Mouse (Mus musculus) heart, adult 2 months (tissue): ENCODE measurements around the gene Trim21. TPM values are rescaled to one million over a fixed set of nuclear protein-coding genes. Genes with fewer than 3 reads are reported as not detected.

Experiments used
- DNase-seq, 2 experiments: peaks; one replicate each; pipeline ENCODE4 v3.0.0; 2021
- H3K27ac ChIP-seq: fragments of 200-600 bp; 2 replicates; pipeline ENCODE4 v1.8.1; 2022
- H3K27me3 ChIP-seq: fragments of 200-500 bp; 2 replicates; pipeline ENCODE4 v1.6.1; 2012; ENCODE audit warnings: mild to moderate bottlenecking, low read length, inconsistent platforms, mixed read lengths; ENCODE audit not compliant: control insufficient read depth, insufficient read depth
- H3K36me3 ChIP-seq: fragments of 200-500 bp; 2 replicates; pipeline ENCODE4 v1.6.1; 2012; ENCODE audit warnings: low read length, inconsistent platforms; ENCODE audit not compliant: control insufficient read depth, insufficient read depth
- H3K4me1 ChIP-seq: fragments of 200-500 bp; 2 replicates; pipeline ENCODE4 v1.6.1; 2011; ENCODE audit warnings: low read length; ENCODE audit not compliant: control insufficient read depth, insufficient read depth
- H3K4me3 ChIP-seq: fragments of 200-600 bp; 2 replicates; pipeline ENCODE4 v1.8.1; 2022
- H3K79me2 ChIP-seq: fragments of 200-500 bp; replicated peaks from 2 replicates; pipeline ENCODE4 v1.6.1; 2012; ENCODE audit warnings: mild to moderate bottlenecking, inconsistent platforms, low read length, moderate library complexity, mixed read lengths; ENCODE audit not compliant: control insufficient read depth, insufficient read depth
- H3K9ac ChIP-seq: fragments of 200-500 bp; 2 replicates; pipeline ENCODE4 v1.6.1; 2012; ENCODE audit warnings: low read depth, mild to moderate bottlenecking, control low read depth, inconsistent platforms, low read length, mixed read lengths
- CTCF ChIP-seq: fragments of 200-600 bp; IDR thresholded peaks from 2 replicates; pipeline ENCODE4 v1.8.1; 2022; ENCODE audit warnings: antibody characterized with exemption, mild to moderate bottlenecking, moderate library complexity
- EP300 ChIP-seq: fragments of 200-500 bp; IDR thresholded peaks from 2 replicates; pipeline ENCODE4 v1.6.1; 2011; ENCODE audit warnings: low read depth, low read length, control low read depth; ENCODE audit not compliant: insufficient read depth
- POLR2A ChIP-seq: fragments of 200-500 bp; IDR thresholded peaks from 2 replicates; pipeline ENCODE4 v1.6.1; 2011; ENCODE audit warnings: mild to moderate bottlenecking, low read depth, low read length, control low read depth; ENCODE audit not compliant: insufficient read depth
- WGBS: fragments of 180-500 bp; shearing (Covaris S2); methylation state at CpG from one replicate; pipeline ENCODE4 v1.1.7; 2018; 5-methylcytosine and 5-hydroxymethylcytosine counted together
- intact Hi-C: fragments of 180-260 bp; cut with DNase I; formaldehyde crosslinking; loops from one replicate; pipeline ENCODE4 v1.15.1; 2025
- polyA plus RNA-seq: library from polyadenylated mRNA; depleted of rRNA; stranded (reverse); fragments of >200 nt; gene quantifications from 2 replicates; pipeline ENCODE4 v1.2.3, GENCODE M21; 2012; rRNA removed
- total RNA-seq, 2 experiments: library from RNA; stranded (reverse); gene quantifications; 2 replicates each; pipeline ENCODE4 v1.2.3; 2021

Trim21 gene
- total and polyA plus RNA-seq, 3 experiments: 3.7 to 6.1 (median 3.7) TPM

GRCm38 (mm10) chr7:102509726-102510125 lies 55.6 kb downstream of the Trim21 start:
- intact Hi-C loops: loop anchor here (10.0 kb wide), 1 partner anchor 1295 kb away; no protein-coding TSS in a partner anchor
- Histone ChIP-seq H3K36me3 (no peaks in the 10 kb centered on the region), H3K27ac (no peak overlapping the region), H3K79me2 (no peaks in the 10 kb centered on the region), H3K4me3 (no peak overlapping the region), H3K4me1 (no peaks in the 10 kb centered on the region), H3K9ac (no peak overlapping the region), H3K27me3 (no peaks in the 10 kb centered on the region)
- DNase-seq: no peak
- WGBS: 81% methylated on average over 7 of the region's 7 CpGs
- TF ChIP-seq POLR2A (no peak), EP300 (no peak), CTCF (no peak)

- Histone ChIP-seq H3K36me3 (no peaks in the 10 kb centered on the region), H3K27ac (no peak overlapping the region), H3K79me2 (no peaks in the 10 kb centered on the region), H3K4me3 (no peak overlapping the region), H3K9ac (no peak overlapping the region), H3K27me3 (no peaks in the 10 kb centered on the region), H3K4me1 (no peaks in the 10 kb centered on the region)
- TF ChIP-seq CTCF: no peak
- no peak for TF ChIP-seq POLR2A
- TF ChIP-seq EP300: no peak
- intact Hi-C loops: loop anchor here (10.0 kb wide), 1 partner anchor 1296 kb away; no protein-coding TSS in a partner anchor
- 85% methylated on average over 6 of the region's 6 CpGs for WGBS
- no peak for DNase-seq
Observed at GRCm38 (mm10) chr7:102508666-102509065, 56.6 kb downstream of the Trim21 start.

GRCm38 (mm10) chr7:102508066-102508465 lies 57.2 kb downstream of the Trim21 start:
- intact Hi-C loops: loop anchor here (10.0 kb wide), 1 partner anchor 1297 kb away; no protein-coding TSS in a partner anchor
- no peaks in the 10 kb centered on the region for H3K27me3 ChIP-seq
- no peaks in the 10 kb centered on the region for H3K4me1 ChIP-seq
- no peak overlapping the region for H3K27ac ChIP-seq
- H3K79me2 ChIP-seq: no peaks in the 10 kb centered on the region
- H3K36me3 ChIP-seq: no peaks in the 10 kb centered on the region
- TF ChIP-seq POLR2A (no peak), CTCF (no peak), EP300 (no peak)
- WGBS: 80% methylated on average over 9 of the region's 9 CpGs
- no peak overlapping the region for H3K4me3 ChIP-seq
- H3K9ac ChIP-seq: no peak overlapping the region
- no peak for DNase-seq

Other genes starting within 250 kb of the Trim21 start
- 1 to 10 TPM; 9.6 to 9.9 TPM for gene Rrm1, start 123.8 kb downstream of the Trim21 start, total RNA-seq
- 4.4 and 8.1 TPM in 2 replicates for gene Rrm1, start 123.8 kb downstream of the Trim21 start, polyA plus RNA-seq
- not detected for gene Olfr543, start 83.8 kb downstream of the Trim21 start, total RNA-seq
- not detected in 2 replicates for gene Olfr543, start 83.8 kb downstream of the Trim21 start, polyA plus RNA-seq
- not detected for gene Olfr544, start 77.2 kb downstream of the Trim21 start, total RNA-seq
- not detected in 2 replicates for gene Olfr544, start 77.2 kb downstream of the Trim21 start, polyA plus RNA-seq
- not detected for gene Olfr545, start 65.9 kb downstream of the Trim21 start, total RNA-seq
- not detected in 2 replicates for gene Olfr545, start 65.9 kb downstream of the Trim21 start, polyA plus RNA-seq
- gene Olfr547, start 30.7 kb downstream of the Trim21 start, total RNA-seq: not detected
- gene Olfr547, start 30.7 kb downstream of the Trim21 start, polyA plus RNA-seq: not detected in 2 replicates
- not detected for gene Olfr548-ps1, start 24.6 kb downstream of the Trim21 start, total RNA-seq
- not detected in 2 replicates for gene Olfr548-ps1, start 24.6 kb downstream of the Trim21 start, polyA plus RNA-seq
- gene Olfr549, start 15.6 kb downstream of the Trim21 start, total RNA-seq: not detected
- not detected in 2 replicates for gene Olfr549, start 15.6 kb downstream of the Trim21 start, polyA plus RNA-seq
- gene Olfr550, start 6.0 kb upstream of the Trim21 start, total RNA-seq: under 1 TPM in 1 of 2 experiments, not detected in 1; 0.07 TPM
- 0.56 and 0.86 TPM in 2 replicates for gene Olfr550, start 6.0 kb upstream of the Trim21 start, polyA plus RNA-seq
- gene Olfr551, start 26.4 kb upstream of the Trim21 start, total RNA-seq: not detected
- not detected in 2 replicates for gene Olfr551, start 26.4 kb upstream of the Trim21 start, polyA plus RNA-seq
- gene Olfr552, start 32.3 kb upstream of the Trim21 start, total RNA-seq: under 1 TPM; 0.13 to 0.20 TPM
- not detected in 2 replicates for gene Olfr552, start 32.3 kb upstream of the Trim21 start, polyA plus RNA-seq
- not detected for gene Olfr553, start 52.7 kb upstream of the Trim21 start, total RNA-seq
- not detected in 2 replicates for gene Olfr553, start 52.7 kb upstream of the Trim21 start, polyA plus RNA-seq
- gene Olfr554, start 72.9 kb upstream of the Trim21 start, total RNA-seq: not detected
- not detected in 2 replicates for gene Olfr554, start 72.9 kb upstream of the Trim21 start, polyA plus RNA-seq
- gene Olfr555, start 93.3 kb upstream of the Trim21 start, total RNA-seq: not detected
- not detected in 2 replicates for gene Olfr555, start 93.3 kb upstream of the Trim21 start, polyA plus RNA-seq
- not detected for gene Olfr556, start 99.4 kb upstream of the Trim21 start, total RNA-seq
- not detected in 2 replicates for gene Olfr556, start 99.4 kb upstream of the Trim21 start, polyA plus RNA-seq
- 1 to 10 TPM; 8.1 to 9.5 TPM for gene Trim68, start 121.8 kb upstream of the Trim21 start, total RNA-seq
- gene Trim68, start 121.8 kb upstream of the Trim21 start, polyA plus RNA-seq: 20.4 and 33.3 TPM in 2 replicates
- not detected for gene Olfr557, start 130.4 kb upstream of the Trim21 start, total RNA-seq
- gene Olfr557, start 130.4 kb upstream of the Trim21 start, polyA plus RNA-seq: not detected in 2 replicates
- 1 to 10 TPM; 3.0 to 3.8 TPM for gene Olfr558, start 136.7 kb upstream of the Trim21 start, total RNA-seq
- 3.5 and 8.4 TPM in 2 replicates for gene Olfr558, start 136.7 kb upstream of the Trim21 start, polyA plus RNA-seq
- gene Olfr33, start 153.6 kb upstream of the Trim21 start, total RNA-seq: not detected
- 0.33 TPM in 1 of 2 replicates, not detected in the other for gene Olfr33, start 153.6 kb upstream of the Trim21 start, polyA plus RNA-seq
- gene Olfr559, start 162.0 kb upstream of the Trim21 start, total RNA-seq: not detected
- not detected in 2 replicates for gene Olfr559, start 162.0 kb upstream of the Trim21 start, polyA plus RNA-seq
- gene Olfr560, start 193.9 kb upstream of the Trim21 start, total RNA-seq: not detected
- gene Olfr560, start 193.9 kb upstream of the Trim21 start, polyA plus RNA-seq: 0.20 TPM in 2 replicates
- under 1 TPM; 0.57 to 0.86 TPM for gene Olfr78, start 194.0 kb upstream of the Trim21 start, total RNA-seq
- 6.2 and 12.7 TPM in 2 replicates for gene Olfr78, start 194.0 kb upstream of the Trim21 start, polyA plus RNA-seq
- not detected for gene Olfr561, start 205.7 kb upstream of the Trim21 start, total RNA-seq
- not detected in 2 replicates for gene Olfr561, start 205.7 kb upstream of the Trim21 start, polyA plus RNA-seq
- not detected for gene Olfr564, start 238.0 kb upstream of the Trim21 start, total RNA-seq
- gene Olfr564, start 238.0 kb upstream of the Trim21 start, polyA plus RNA-seq: not detected in 2 replicates